16 mouse cellular contexts compared by ENCODE assay signal in genomic region chr13:37302877-37303276, GRCm38 (mm10). TPM values are rescaled to one million over a fixed set of nuclear protein-coding genes. Genes with fewer than 3 reads are reported as not detected.
A peak's percentile ranks its signal among the peaks of the same experiment; 100 is the strongest.
DNase-seq lines count a peak whose midpoint lies in the region; ATAC-seq and TF ChIP-seq lines count a peak whose summit lies in the region.
"Had no signal": no experiment of that assay in that cellular context is flagged by ENCODE, and none has a peak within 500 bp of the region (broad histone marks: within the 10 kb centered on the region; RNA-seq: fewer than 3 reads in every experiment).

No protein-coding gene starts in this region.

- 0 out of 2 replicates have a peak overlapping the region, but pooled peaks have one; percentile 12 for H3K27ac ChIP-seq in olfactory bulb, adult 2 months (ENCODE audit: insufficient read depth, low read depth, low read length)
- no peak overlapping the region for H3K27ac ChIP-seq in forebrain, embryonic 13.5 days
- no peak overlapping the region for H3K27ac ChIP-seq in forebrain, embryonic 14.5 days (ENCODE audit: low read depth, low read length)
- H3K27ac ChIP-seq: forebrain, embryonic 15.5 days; hindbrain, embryonic 12.5 days had no signal

- no peak for ATAC-seq in forebrain, embryonic 13.5 days
- no peak for ATAC-seq in forebrain, embryonic 14.5 days
- ATAC-seq: forebrain, embryonic 15.5 days; hindbrain, embryonic 16.5 days; inflammation-experienced regulatory T-cells, adult 6 months had no signal

- TF ChIP-seq CTCF in olfactory bulb, adult 2 months (IDR thresholded peaks at IDR 0.05; ENCODE audit: insufficient read depth, low read depth, low read length) = no peak

- H3K4me2 ChIP-seq in forebrain, embryonic 13.5 days = no peak overlapping the region
- H3K4me2 ChIP-seq in forebrain, embryonic 14.5 days (ENCODE audit: low read length) = no peak overlapping the region
- H3K4me2 ChIP-seq: forebrain, embryonic 15.5 days; heart, embryonic 12.5 days; hindbrain, embryonic 12.5 days had no signal

- H3K36me3 ChIP-seq in forebrain, embryonic 13.5 days (ENCODE audit: poor library complexity, severe bottlenecking) = no peaks in the 10 kb centered on the region
- H3K36me3 ChIP-seq in forebrain, embryonic 14.5 days (ENCODE audit: control insufficient read depth, insufficient read depth, low read length) = no peaks in the 10 kb centered on the region
- H3K36me3 ChIP-seq: forebrain, embryonic 15.5 days; heart, embryonic 12.5 days; hindbrain, embryonic 12.5 days had no signal

- 43% methylated on average over 5 of the region's 5 CpGs for WGBS in olfactory bulb, adult 2 months
- 57% methylated on average over 5 of the region's 5 CpGs for WGBS in forebrain, embryonic 13.5 days
- WGBS in forebrain, embryonic 14.5 days = 52% methylated on average over 5 of the region's 5 CpGs

- no peaks in the 10 kb centered on the region for H3K9me3 ChIP-seq in forebrain, embryonic 13.5 days (replicated peaks)
- no peaks in the 10 kb centered on the region for H3K9me3 ChIP-seq in forebrain, embryonic 14.5 days (replicated peaks; ENCODE audit: control insufficient read depth, low read length)
- H3K9me3 ChIP-seq: forebrain, embryonic 15.5 days; heart, embryonic 12.5 days; hindbrain, embryonic 12.5 days had no signal

- no peaks in the 10 kb centered on the region for H3K4me1 ChIP-seq in olfactory bulb, adult 2 months (ENCODE audit: control insufficient read depth, insufficient read depth, low read length)
- H3K4me1 ChIP-seq in forebrain, embryonic 13.5 days = no peaks in the 10 kb centered on the region
- peaks cover 3% of the 10 kb centered on the region; the same call in 1 of the 2 replicates for H3K4me1 ChIP-seq in forebrain, embryonic 14.5 days (ENCODE audit: control insufficient read depth, insufficient read depth, low read length)
- H3K4me1 ChIP-seq: hindbrain, embryonic 12.5 days had no signal

- no peak for TF ChIP-seq POLR2A in olfactory bulb, adult 2 months (IDR thresholded peaks at IDR 0.05; ENCODE audit: insufficient read depth, low read depth, low read length)

- no peaks in the 10 kb centered on the region for H3K27me3 ChIP-seq in forebrain, embryonic 13.5 days
- H3K27me3 ChIP-seq in forebrain, embryonic 14.5 days (replicated peaks; ENCODE audit: control insufficient read depth, insufficient read depth, low read length) = no peaks in the 10 kb centered on the region
- H3K27me3 ChIP-seq: forebrain, embryonic 15.5 days; heart, embryonic 12.5 days; hindbrain, embryonic 12.5 days had no signal

- H3K4me3 ChIP-seq in olfactory bulb, adult 2 months (ENCODE audit: insufficient read depth, low read depth, low read length) = no peak overlapping the region
- no peak overlapping the region for H3K4me3 ChIP-seq in forebrain, embryonic 13.5 days
- no peak overlapping the region for H3K4me3 ChIP-seq in forebrain, embryonic 14.5 days (ENCODE audit: low read depth, low read length)
- H3K4me3 ChIP-seq: forebrain, embryonic 15.5 days; heart, embryonic 12.5 days; hindbrain, embryonic 12.5 days had no signal

- DNase-seq in 3T3-L1 (ENCODE audit: low read depth, low spot score) = peak; percentile 93
- peak; percentile 39 for DNase-seq in adipocyte (ENCODE audit: low spot score)
- DNase-seq in gonadal fat pad, adult 2 months (ENCODE audit: low read depth) = peak; percentile 40
- DNase-seq in forebrain, embryonic 14.5 days (ENCODE audit: low spot score) = no peak
- DNase-seq: adrenal gland, postnatal 14 days; cerebellum, adult 18-20 months; cerebellum, adult 9-11 months; gastrocnemius, postnatal 14 days; kidney, adult 11 months had no signal

- H3K9ac ChIP-seq in forebrain, embryonic 13.5 days = no peak overlapping the region
- H3K9ac ChIP-seq in forebrain, embryonic 14.5 days (ENCODE audit: low read length) = no peak overlapping the region
- H3K9ac ChIP-seq: forebrain, embryonic 15.5 days; heart, embryonic 12.5 days; hindbrain, embryonic 12.5 days had no signal

RNA-seq across cellular contexts. Expression of gene Ly86, which starts 42.1 kb away (rescaled TPM):
- polyA plus RNA-seq in gonadal fat pad, adult 2 months (2012; rRNA removed) = 7.0 and 9.4 TPM in 2 replicates
- not detected in 2 replicates for polyA plus RNA-seq in olfactory bulb, adult 2 months (2012; ENCODE audit: insufficient read depth, insufficient read length, low replicate concordance, missing spikeins)
- polyA plus RNA-seq in forebrain, embryonic 13.5 days (2015; fragmentation: Nextera tagmentation; extraction: Ambion mirVana) = 4.6 and 5.2 TPM in 2 replicates
- 6.0 and 11.2 TPM in 2 replicates for polyA plus RNA-seq in forebrain, embryonic 14.5 days (2014; fragmentation: Nextera tagmentation; extraction: Ambion mirVana)
